Mouse (Mus musculus): ENCODE data around the gene 1520401A03Rik. TPM values are rescaled to one million over a fixed set of nuclear protein-coding genes. Genes with fewer than 3 reads are reported as not detected.
A peak's percentile ranks its signal among the peaks of the same experiment; 100 is the strongest.

1520401A03Rik gene
- polyA plus RNA-seq, 1 experiment: 0.22 TPM

GRCm38 (mm10) chr17:23737493-23738445, 15.2 kb upstream of the 1520401A03Rik start:
- TF ChIP-seq FLI1 (IDR thresholded peaks at IDR 0.05; ENCODE audit: low read length) (no peak), GATA1 (IDR thresholded peaks at IDR 0.05; ENCODE audit: borderline replicate concordance, low read length) (no peak)
- peaks cover 63% of the 10 kb centered on the region for H3K27me3 ChIP-seq (replicated peaks)
- peaks cover 3% of the 10 kb centered on the region; the same call in 1 of the 2 replicates for H3K9me3 ChIP-seq
- peak overlapping the region; percentile 46 for H3K4me3 ChIP-seq (replicated peaks)
- peaks cover 32% of the 10 kb centered on the region for H3K36me3 ChIP-seq (replicated peaks; ENCODE audit: low read length)
- H3K4me1 ChIP-seq: peaks cover 51% of the 10 kb centered on the region

GRCm38 (mm10) chr17:23734341-23734740, 11.8 kb upstream of the 1520401A03Rik start:
- peaks cover 39% of the 10 kb centered on the region for H3K36me3 ChIP-seq (replicated peaks; ENCODE audit: low read length)

DNA sequence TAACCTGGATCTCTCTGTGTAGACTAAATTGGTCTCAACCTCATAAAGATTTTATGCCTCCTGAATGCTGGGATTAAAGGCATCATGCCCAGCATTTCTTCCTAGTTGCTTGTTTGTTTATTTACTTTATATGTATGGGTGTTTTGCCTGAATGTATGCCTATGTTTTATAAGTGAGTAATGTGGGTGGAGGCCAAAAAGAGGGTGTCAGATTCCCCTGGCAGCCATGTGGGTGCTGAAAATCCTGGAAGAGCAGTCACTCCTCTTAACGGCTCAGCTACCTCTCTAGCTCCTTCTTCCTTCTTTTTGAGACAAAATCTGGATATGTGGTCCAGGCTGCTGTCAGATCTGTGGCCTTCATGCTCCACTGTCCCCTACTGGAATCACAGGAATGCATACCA, 7.9 kb upstream of the 1520401A03Rik start:
- H3K36me3 ChIP-seq (replicated peaks; ENCODE audit: low read length): peaks cover 31% of the 10 kb centered on the region
- no peak for TF ChIP-seq GATA1 (IDR thresholded peaks at IDR 0.05; ENCODE audit: borderline replicate concordance, low read length)
- no peaks in the 10 kb centered on the region for H3K9me3 ChIP-seq
- no peak overlapping the region for H3K4me3 ChIP-seq (replicated peaks)
- H3K27me3 ChIP-seq (replicated peaks): peaks cover under 1% of the 10 kb centered on the region
- H3K4me1 ChIP-seq: peaks cover 25% of the 10 kb centered on the region

More at GRCm38 (mm10) chr17:23734341-23734740, 11.8 kb upstream of the 1520401A03Rik start:
- peaks cover 31% of the 10 kb centered on the region for H3K27me3 ChIP-seq (replicated peaks)
- TF ChIP-seq GATA1 (IDR thresholded peaks at IDR 0.05; ENCODE audit: borderline replicate concordance, low read length): no peak
- TF ChIP-seq FLI1 (IDR thresholded peaks at IDR 0.05; ENCODE audit: low read length): no peak
- peaks cover 27% of the 10 kb centered on the region for H3K4me1 ChIP-seq
- H3K9me3 ChIP-seq: no peaks in the 10 kb centered on the region
- H3K4me3 ChIP-seq (replicated peaks): no peak overlapping the region

GRCm38 (mm10) chr17:23726758-23727142, 4.2 kb upstream of the 1520401A03Rik start:
- peaks cover 29% of the 10 kb centered on the region for H3K4me1 ChIP-seq
- no peaks in the 10 kb centered on the region for H3K36me3 ChIP-seq (replicated peaks; ENCODE audit: low read length)
- H3K27me3 ChIP-seq (replicated peaks): peaks cover 8% of the 10 kb centered on the region
- H3K4me3 ChIP-seq (replicated peaks): peak overlapping the region; percentile 94
- no peak for TF ChIP-seq GATA1 (IDR thresholded peaks at IDR 0.05; ENCODE audit: borderline replicate concordance, low read length)
- TF ChIP-seq FLI1 (IDR thresholded peaks at IDR 0.05; ENCODE audit: low read length): no peak
- no peaks in the 10 kb centered on the region for H3K9me3 ChIP-seq

DNA sequence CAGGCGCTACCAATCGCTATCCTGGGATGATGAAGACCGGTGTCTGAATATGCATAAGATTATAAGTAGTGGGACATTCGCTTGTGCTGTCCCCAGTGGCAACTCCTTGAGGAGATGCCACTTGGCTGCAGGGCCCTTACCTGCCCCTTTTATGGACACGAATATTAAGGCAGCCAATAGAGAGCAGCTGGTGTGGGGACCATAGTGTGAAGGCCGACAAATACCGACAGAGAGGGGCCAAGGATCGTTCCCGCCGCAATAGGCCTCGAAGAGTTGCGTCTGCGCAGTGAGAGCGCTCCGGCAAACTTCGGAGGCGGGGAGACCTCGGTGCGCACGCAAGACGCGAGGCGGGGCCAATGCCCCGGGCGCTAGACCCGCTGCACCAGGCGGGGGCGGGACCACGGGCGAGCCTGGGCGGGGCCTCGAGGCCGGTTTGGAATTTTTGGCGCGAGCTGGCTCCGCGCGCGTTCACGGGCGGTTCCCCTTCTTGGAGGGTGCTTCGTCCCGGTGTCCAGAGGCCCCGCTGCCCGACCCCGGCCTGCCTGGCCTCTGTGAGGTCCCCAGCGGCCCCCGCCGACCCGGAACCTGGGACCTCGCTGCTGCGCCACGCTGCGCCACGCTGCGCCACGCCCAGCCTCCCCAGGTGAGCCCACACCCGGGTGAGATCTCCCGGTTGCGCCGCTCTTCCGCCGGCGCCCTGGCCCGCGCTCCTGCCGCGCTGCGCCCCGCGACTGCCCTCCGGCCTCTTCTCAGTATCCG, 3.6 kb upstream of the 1520401A03Rik start, which contains the start of gene Pkmyt1:
Pkmyt1 (plus strand) TSS at position 338 of the 759 bp plus-strand sequence.
- Histone ChIP-seq H3K4me1 (peaks cover 29% of the 10 kb centered on the region), H3K27me3 (replicated peaks) (peaks cover 13% of the 10 kb centered on the region), H3K4me3 (replicated peaks) (peak within 1 kb of the TSS; percentile 94), H3K36me3 (replicated peaks; ENCODE audit: low read length) (no peaks in the 10 kb centered on the region), H3K9me3 (no peaks in the 10 kb centered on the region)
- TF ChIP-seq GATA1 (IDR thresholded peaks at IDR 0.05; ENCODE audit: borderline replicate concordance, low read length) (no peak), FLI1 (IDR thresholded peaks at IDR 0.05; ENCODE audit: low read length) (no peak)

DNA sequence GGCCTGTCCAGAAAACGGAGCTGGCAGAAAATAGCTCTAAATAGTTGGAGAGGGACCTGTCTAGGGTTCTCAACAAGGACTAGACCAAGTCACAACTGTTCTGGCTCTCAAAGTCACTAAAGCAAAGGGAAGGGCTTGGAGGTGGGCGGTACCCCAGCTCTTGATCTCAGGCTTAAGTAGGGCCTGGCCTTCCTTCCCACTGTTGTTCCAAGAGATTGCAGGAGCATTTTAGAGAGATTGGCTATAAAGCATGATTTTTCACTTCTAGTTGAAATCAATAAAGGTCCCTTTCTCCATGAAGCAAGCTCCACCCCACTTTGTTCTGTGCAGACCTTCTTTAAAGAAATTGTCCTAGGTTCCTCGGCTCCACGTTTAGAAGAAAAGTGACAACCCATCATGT, 2.9 kb upstream of the 1520401A03Rik start:
- H3K9me3 ChIP-seq: no peaks in the 10 kb centered on the region
- H3K4me1 ChIP-seq: peaks cover 27% of the 10 kb centered on the region
- H3K27me3 ChIP-seq (replicated peaks): peaks cover 20% of the 10 kb centered on the region
- H3K36me3 ChIP-seq (replicated peaks; ENCODE audit: low read length): no peaks in the 10 kb centered on the region
- peak overlapping the region; percentile 94 for H3K4me3 ChIP-seq (replicated peaks)
- TF ChIP-seq FLI1 (IDR thresholded peaks at IDR 0.05; ENCODE audit: low read length) (no peak), GATA1 (IDR thresholded peaks at IDR 0.05; ENCODE audit: borderline replicate concordance, low read length) (no peak)

DNA sequence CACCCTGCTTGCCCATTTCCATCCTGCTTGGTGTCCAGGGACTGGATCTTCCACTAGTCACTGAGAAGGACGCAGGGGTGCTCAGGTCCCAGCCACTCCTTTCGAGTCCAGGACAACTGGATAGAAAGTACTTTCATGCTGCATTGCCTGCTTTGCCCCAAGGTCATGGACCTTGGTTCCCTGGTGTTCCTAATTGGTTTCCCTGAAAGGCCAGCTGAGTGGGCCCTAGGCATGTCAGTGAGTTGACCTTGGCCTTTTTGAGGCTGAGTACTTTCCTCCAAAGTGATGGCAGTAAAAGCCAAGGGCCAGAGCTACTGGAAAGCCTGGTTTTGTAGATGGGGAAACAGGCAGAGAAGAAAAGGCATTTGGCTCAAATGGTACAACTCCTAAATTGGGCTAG, 697 bp downstream of the 1520401A03Rik start:
- TF ChIP-seq GATA1 (IDR thresholded peaks at IDR 0.05; ENCODE audit: borderline replicate concordance, low read length) (no peak), FLI1 (IDR thresholded peaks at IDR 0.05; ENCODE audit: low read length) (no peak)
- Histone ChIP-seq H3K4me1 (peaks cover 20% of the 10 kb centered on the region), H3K36me3 (replicated peaks; ENCODE audit: low read length) (no peaks in the 10 kb centered on the region), H3K9me3 (no peaks in the 10 kb centered on the region), H3K27me3 (replicated peaks) (peaks cover 48% of the 10 kb centered on the region), H3K4me3 (replicated peaks) (no peak overlapping the region)

DNA sequence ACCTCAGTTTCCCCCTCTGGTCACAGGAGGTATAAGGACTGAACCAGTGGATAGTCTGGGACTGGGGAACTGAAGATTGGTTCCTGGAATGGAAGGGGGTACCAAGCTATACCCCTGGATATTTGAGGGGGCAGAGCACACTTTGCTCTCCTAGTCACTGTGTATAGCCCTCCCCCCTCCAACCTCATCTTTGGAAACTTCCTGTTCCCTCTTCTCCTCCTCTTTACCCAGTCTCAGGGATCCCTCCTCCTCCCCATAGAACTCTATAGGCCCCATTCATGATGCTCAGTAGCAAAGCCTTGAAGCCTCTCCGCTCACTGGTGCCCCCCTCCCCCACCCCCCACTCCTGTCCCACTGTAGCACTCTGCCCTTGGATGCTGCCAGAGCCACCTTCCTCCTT, 3.1 kb downstream of the 1520401A03Rik start:
- H3K4me3 ChIP-seq (replicated peaks): no peak overlapping the region
- no peak for TF ChIP-seq FLI1 (IDR thresholded peaks at IDR 0.05; ENCODE audit: low read length)
- peaks cover 6% of the 10 kb centered on the region; the same call in 1 of the 2 replicates for H3K4me1 ChIP-seq
- peaks cover 58% of the 10 kb centered on the region for H3K27me3 ChIP-seq (replicated peaks)
- H3K36me3 ChIP-seq (replicated peaks; ENCODE audit: low read length): no peaks in the 10 kb centered on the region
- H3K9me3 ChIP-seq: no peaks in the 10 kb centered on the region

GRCm38 (mm10) chr17:23717003-23717402, 5.6 kb downstream of the 1520401A03Rik start:
- Histone ChIP-seq H3K36me3 (replicated peaks; ENCODE audit: low read length) (no peaks in the 10 kb centered on the region), H3K27me3 (replicated peaks) (peaks cover 73% of the 10 kb centered on the region), H3K4me3 (replicated peaks) (no peak overlapping the region), H3K4me1 (peaks cover 6% of the 10 kb centered on the region; the same call in 1 of the 2 replicates), H3K9me3 (no peaks in the 10 kb centered on the region)
- TF ChIP-seq GATA1 (IDR thresholded peaks at IDR 0.05; ENCODE audit: borderline replicate concordance, low read length) (no peak), FLI1 (IDR thresholded peaks at IDR 0.05; ENCODE audit: low read length) (no peak)

All from megakaryocyte, embryonic 14.5 days (primary cell).